Mouse (Mus musculus): ENCODE results near the gene Fbxw9.

- TF ChIP-seq CTCF (IDR thresholded peaks at IDR 0.05; ENCODE audit: borderline replicate concordance, insufficient read depth, low read length) = no peak
- TF ChIP-seq POLR2A (IDR thresholded peaks at IDR 0.05; ENCODE audit: low read depth, low read length) = no peak
Observed at GRCm38 (mm10) chr8:85086238-85086637, 26.4 kb downstream of the Fbxw9 start.

All from embryonic fibroblast, embryonic 13.5 days (primary cell).